Mouse (Mus musculus) G1E (cell line): ENCODE results near the gene Kazald1. TPM values are rescaled to one million over a fixed set of nuclear protein-coding genes. Genes with fewer than 3 reads are reported as not detected.
"Not testable (repeated sequence)": the region's sequence is repeated elsewhere in the genome, so short reads cannot be mapped to it uniquely, and the experiment has no call there.

ENCODE experiments used
- ATAC-seq: 2 replicates; pipeline ENCODE4 v1.8.0; 2016; ENCODE audit warnings: mild to moderate bottlenecking; ENCODE audit not compliant: insufficient number of reproducible peaks, poor library complexity, low FRiP score, severe bottlenecking; ENCODE audit errors: extremely low read depth
- DNase-seq: peaks from one replicate; pipeline ENCODE4 v3.0.0; 2012; ENCODE audit warnings: low spot score
- H3K27me3 ChIP-seq: 2 replicates; pipeline ENCODE4 v1.6.1; 2012; ENCODE audit warnings: mild to moderate bottlenecking, low read length, inconsistent platforms; ENCODE audit not compliant: insufficient read depth
- H3K36me3 ChIP-seq: replicated peaks from 2 replicates; pipeline ENCODE3; 2012; ENCODE audit warnings: mild to moderate bottlenecking, inconsistent platforms
- H3K4me1 ChIP-seq: 2 replicates; pipeline ENCODE4 v1.6.1; 2012; ENCODE audit warnings: low read depth, low read length, inconsistent platforms, mixed read lengths; ENCODE audit not compliant: insufficient read depth
- H3K4me3 ChIP-seq: 2 replicates; pipeline ENCODE4 v1.5.1; 2012; ENCODE audit warnings: low read depth, mild to moderate bottlenecking, inconsistent platforms, low read length, moderate library complexity, mixed read lengths
- H3K9me3 ChIP-seq: replicated peaks from 2 replicates; pipeline ENCODE4 v1.6.1; 2012; ENCODE audit warnings: inconsistent platforms
- CTCF ChIP-seq: IDR thresholded peaks from 2 replicates; pipeline ENCODE4 v1.5.1; 2012; ENCODE audit warnings: low read depth, low read length, inconsistent platforms, mixed read lengths
- GATA1 ChIP-seq: IDR thresholded peaks from 2 replicates; pipeline ENCODE4 v1.6.1; 2012; ENCODE audit warnings: borderline replicate concordance, low read length, inconsistent platforms, mixed read lengths
- GATA2 ChIP-seq: IDR thresholded peaks from 2 replicates; pipeline ENCODE4 v1.6.1; 2012; ENCODE audit warnings: low read depth, low read length, inconsistent platforms, borderline replicate concordance
- POLR2AphosphoS5 ChIP-seq: IDR thresholded peaks from 2 replicates; pipeline ENCODE4 v1.6.1; 2012; ENCODE audit warnings: low read depth, low read length, inconsistent platforms; ENCODE audit not compliant: insufficient replicate concordance
- TAL1 ChIP-seq: conservative IDR thresholded peaks from 2 replicates; pipeline ENCODE4 v1.6.1; 2012; ENCODE audit warnings: low read depth, low read length, inconsistent platforms, mixed read lengths
- polyA plus RNA-seq: library from polyadenylated mRNA; stranded (reverse); fragments of >175 nt; gene quantifications from 2 replicates; pipeline ENCODE4 v1.2.3, GENCODE M21; 2012
- total RNA-seq, 2 experiments: library from RNA; stranded (forward) in 1 of 2; stranded (reverse) in 1 of 2; fragments of 200-1000 nt in 1 of 2; fragments of >200 nt in 1 of 2; fragmentation: Nextera tagmentation in 1 of 2; gene quantifications; 2 replicates each; pipeline ENCODE4 v1.2.3; 2014 to 2017

Gene Kazald1
- total and polyA plus RNA-seq, 3 experiments = 0.41 to 0.60 (median 0.49) TPM

DNA sequence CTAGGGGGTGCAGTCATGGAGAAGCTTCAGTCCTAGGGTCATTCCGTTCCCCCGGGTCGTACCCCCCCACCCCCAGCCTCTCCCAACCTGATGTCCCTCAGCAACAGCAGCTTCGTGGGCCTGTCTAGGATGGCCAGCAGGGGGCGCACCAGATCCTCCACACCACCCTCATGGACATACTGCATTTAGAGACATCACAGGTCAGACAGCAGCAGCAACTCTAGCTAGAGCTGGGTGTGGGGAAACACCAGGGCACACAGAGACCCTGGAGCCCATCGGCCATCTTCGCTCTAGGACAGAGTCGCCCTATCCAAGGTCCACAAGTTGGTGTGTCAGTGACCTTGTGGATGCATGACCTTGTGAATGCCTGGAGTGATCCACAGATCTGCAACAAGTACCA is 44.9 kb upstream of the Kazald1 start:
- Histone ChIP-seq H3K4me1 (peaks cover 29% of the 10 kb centered on the region), H3K27me3 (peaks cover 5% of the 10 kb centered on the region; the same call in 1 of the 2 replicates), H3K9me3 (no peaks in the 10 kb centered on the region), H3K36me3 (peaks cover 36% of the 10 kb centered on the region), H3K4me3 (no peak overlapping the region)
- ATAC-seq (no peak), DNase-seq (peak; percentile 59)
- TF ChIP-seq CTCF (peak; percentile 83; the same call in 1 of the 2 replicates), GATA1 (no peak)

DNA sequence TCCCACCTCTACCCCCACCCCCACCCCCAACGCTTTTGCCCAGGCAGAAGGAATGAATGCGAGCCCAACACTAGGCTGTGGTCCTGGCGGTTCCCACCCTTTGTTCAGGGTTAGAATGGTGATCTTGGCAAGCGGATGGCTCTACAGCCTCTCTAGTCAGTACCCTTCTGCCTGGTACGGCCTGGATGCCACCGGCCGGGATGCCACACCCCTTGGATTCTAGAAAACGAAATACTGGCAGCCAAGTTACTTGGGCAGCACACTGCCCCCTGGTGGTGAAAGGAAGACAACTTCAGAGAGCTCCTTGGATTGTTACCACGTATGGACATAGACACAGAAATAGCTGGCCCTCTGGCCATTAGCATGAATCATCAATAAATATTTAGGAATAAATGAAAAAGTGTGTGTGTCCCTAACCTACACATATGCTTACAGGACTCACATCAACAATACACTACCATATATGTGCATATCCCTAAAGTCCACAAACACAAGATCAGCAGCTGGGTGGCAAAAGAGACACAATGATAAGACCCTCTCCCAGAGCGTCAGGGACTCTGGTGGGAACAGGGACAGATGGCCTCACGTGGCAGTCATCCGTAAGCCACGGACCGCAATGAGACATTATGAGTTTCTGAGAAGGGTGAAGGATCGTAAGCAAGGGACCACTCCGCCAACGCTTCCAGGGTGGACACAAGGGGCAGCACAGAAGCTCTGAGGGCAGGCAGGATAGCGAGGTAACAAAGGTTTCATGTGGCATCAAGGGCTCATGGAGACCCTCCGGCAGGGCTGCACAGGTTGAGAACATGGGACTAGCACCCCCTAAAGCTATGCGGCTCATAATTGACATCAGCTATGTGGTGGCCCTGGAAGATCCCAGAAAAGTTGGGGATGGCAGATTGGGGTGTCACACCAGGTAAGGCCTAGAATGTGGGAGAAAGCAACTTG is 44.0 kb upstream of the Kazald1 start:
- peak overlapping the region; percentile 28; the same call in 1 of the 2 replicates for H3K4me3 ChIP-seq

DNA sequence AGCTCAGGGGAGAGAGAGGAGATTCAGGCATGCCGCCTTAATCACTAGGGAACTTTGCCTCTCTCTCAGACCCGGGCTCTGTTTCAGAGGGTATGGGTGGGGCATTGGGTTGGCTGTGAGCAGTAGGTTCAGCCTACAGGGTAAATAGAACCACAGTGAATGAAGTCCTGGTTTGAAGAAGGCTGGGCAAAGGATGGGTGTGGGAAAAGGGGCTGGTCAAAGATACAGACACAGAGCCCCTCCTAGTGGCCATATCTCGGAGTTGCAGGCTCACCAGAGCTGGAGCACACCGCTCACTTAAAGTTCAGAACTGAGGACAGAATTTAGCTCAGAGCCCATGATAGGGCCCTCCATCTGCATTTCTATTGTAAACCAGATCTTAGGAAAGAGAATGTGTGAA is 43.3 kb upstream of the Kazald1 start:
- TF ChIP-seq POLR2AphosphoS5 = no peak
- TF ChIP-seq CTCF = peak; percentile 28; the same call in 1 of the 2 replicates
- Histone ChIP-seq H3K4me3 (no peak overlapping the region), H3K9me3 (no peaks in the 10 kb centered on the region), H3K4me1 (peaks cover 31% of the 10 kb centered on the region), H3K27me3 (peaks cover 22% of the 10 kb centered on the region), H3K36me3 (peaks cover 19% of the 10 kb centered on the region)
- no peak for ATAC-seq
- DNase-seq = no peak

More for the DNA sequence above, 44.0 kb upstream of the Kazald1 start:
- H3K4me1 ChIP-seq = peaks cover 29% of the 10 kb centered on the region
- ATAC-seq (no peak), DNase-seq (peak; percentile 53)
- peaks cover 27% of the 10 kb centered on the region for H3K36me3 ChIP-seq
- no peaks in the 10 kb centered on the region for H3K9me3 ChIP-seq
- H3K27me3 ChIP-seq = peaks cover 15% of the 10 kb centered on the region
- no peak for TF ChIP-seq GATA2
- TF ChIP-seq TAL1 = no peak
- TF ChIP-seq CTCF = peak; percentile 76; the same call in 1 of the 2 replicates

DNA sequence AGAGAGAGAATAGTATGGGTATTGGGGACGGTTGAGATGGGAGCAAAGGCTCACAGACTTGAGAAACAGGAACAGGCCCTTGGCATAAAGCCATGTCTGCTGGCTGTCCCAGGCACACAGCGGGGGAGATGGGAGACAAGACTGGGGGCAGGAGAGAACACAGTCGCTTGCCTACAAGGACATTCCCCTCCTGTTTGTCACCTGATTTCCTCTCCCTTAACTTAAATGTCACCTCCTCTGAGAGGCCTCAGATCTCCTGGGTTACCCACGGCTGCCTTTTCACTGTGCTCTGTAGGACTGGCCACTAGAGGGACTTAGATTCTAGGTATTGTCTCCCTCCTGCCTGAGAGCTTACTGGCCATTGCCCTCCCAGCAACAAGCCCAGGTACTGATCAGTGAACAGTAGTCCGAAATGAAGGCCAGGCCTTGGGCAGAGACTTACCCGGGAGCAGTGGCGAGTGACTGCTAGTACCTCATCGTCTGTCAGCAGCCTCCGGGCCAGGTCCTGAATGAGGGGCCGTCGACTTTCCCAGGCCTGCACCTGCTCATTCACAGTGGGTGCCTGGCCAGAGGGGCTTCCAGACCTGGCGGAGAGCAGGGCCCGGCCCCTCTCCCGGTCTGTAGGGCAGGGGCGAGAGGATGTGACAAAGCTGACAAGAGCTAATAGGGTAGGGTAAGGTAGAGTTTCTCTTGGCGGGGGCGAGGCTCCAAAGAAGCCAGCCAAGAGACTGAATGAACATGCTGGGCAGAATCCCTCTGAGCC is 42.3 kb upstream of the Kazald1 start:
- no peaks in the 10 kb centered on the region for H3K9me3 ChIP-seq
- DNase-seq (no peak), ATAC-seq (no peak)
- TF ChIP-seq GATA1 (no peak), POLR2AphosphoS5 (no peak), TAL1 (no peak), CTCF (no peak), GATA2 (no peak)
- H3K36me3 ChIP-seq = peaks cover 11% of the 10 kb centered on the region
- H3K4me3 ChIP-seq = no peak overlapping the region
- H3K4me1 ChIP-seq = peaks cover 40% of the 10 kb centered on the region
- H3K27me3 ChIP-seq = peaks cover 26% of the 10 kb centered on the region

DNA sequence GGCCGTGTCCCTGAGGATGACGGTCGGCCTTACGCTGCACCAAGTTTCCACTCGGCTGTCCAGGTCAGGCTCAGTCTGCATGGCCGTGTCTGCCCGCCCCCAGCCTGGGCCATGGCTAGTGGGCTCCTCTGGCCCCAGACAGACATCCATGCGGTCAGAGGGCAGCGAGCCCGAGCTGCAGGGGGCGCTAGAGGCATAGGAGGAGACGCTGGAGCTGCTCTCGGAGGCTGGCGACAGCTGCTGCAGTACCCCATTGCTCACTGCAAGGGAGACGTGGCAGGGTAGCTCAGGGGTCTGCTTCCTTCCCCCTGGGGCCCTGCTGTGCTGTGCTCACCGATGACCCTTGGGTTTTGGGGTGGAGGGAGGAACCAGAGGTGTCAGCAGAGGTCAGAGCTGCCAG is 38.2 kb upstream of the Kazald1 start:
- DNase-seq = no peak
- Histone ChIP-seq H3K9me3 (no peaks in the 10 kb centered on the region), H3K36me3 (no peaks in the 10 kb centered on the region), H3K4me1 (peaks cover 21% of the 10 kb centered on the region), H3K27me3 (peaks cover 51% of the 10 kb centered on the region), H3K4me3 (no peak overlapping the region)
- no peak for TF ChIP-seq POLR2AphosphoS5
- TF ChIP-seq GATA2 = no peak
- no peak for TF ChIP-seq TAL1
- TF ChIP-seq GATA1 = no peak
- TF ChIP-seq CTCF = peak; percentile 35
- no peak for ATAC-seq

DNA sequence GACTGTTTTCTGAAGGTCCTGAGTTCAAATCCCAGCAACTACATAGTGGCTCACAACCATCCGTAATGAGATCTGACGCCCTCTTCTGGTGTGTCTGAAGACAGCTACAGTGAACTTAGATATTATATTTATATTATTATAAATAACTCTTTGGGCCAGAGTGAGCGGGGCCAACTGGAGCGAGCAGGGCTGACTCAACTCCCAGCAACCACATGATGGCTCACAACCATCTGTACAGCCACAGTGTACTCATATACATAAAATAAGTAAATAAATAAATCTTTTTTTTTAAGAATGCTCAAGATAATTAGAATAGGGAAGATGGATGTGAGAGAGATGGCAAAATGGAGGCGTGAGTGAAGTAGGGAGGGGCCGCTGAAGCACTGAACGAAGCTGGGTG is 36.8 kb upstream of the Kazald1 start:
- H3K36me3 ChIP-seq, H3K9me3 ChIP-seq, DNase-seq, H3K4me3 ChIP-seq, ATAC-seq: not testable (repeated sequence)
- H3K4me1 ChIP-seq = peaks cover 14% of the 10 kb centered on the region
- H3K27me3 ChIP-seq = peaks cover 52% of the 10 kb centered on the region
